Mouse (Mus musculus): ENCODE results near the gene Sgms1.
"Not testable (repeated sequence)": the region's sequence is repeated elsewhere in the genome, so short reads cannot be mapped to it uniquely, and the experiment has no call there.

Gene Sgms1

GRCm38 (mm10) chr19:32383738-32384137 is 5.8 kb downstream of the Sgms1 start:
- DNase-seq (ENCODE audit: low read depth), result no peak

- no peak for DNase-seq (ENCODE audit: low read depth)
These were observed 8.0 kb downstream of the Sgms1 start for GRCm38 (mm10) chr19:32381511-32381961.

GRCm38 (mm10) chr19:32380748-32381147 is 8.8 kb downstream of the Sgms1 start:
- no peak for DNase-seq (ENCODE audit: low read depth)

GRCm38 (mm10) chr19:32379239-32379920 is 10.1 kb downstream of the Sgms1 start:
- peak; percentile 34 for DNase-seq (ENCODE audit: low read depth)

GRCm38 (mm10) chr19:32378581-32378980 is 10.9 kb downstream of the Sgms1 start:
- no peak for DNase-seq (ENCODE audit: low read depth)

GRCm38 (mm10) chr19:32377701-32378325 is 11.7 kb downstream of the Sgms1 start:
- peak; percentile 40 for DNase-seq (ENCODE audit: low read depth)

GRCm38 (mm10) chr19:32376886-32377535 is 12.5 kb downstream of the Sgms1 start:
- peak; percentile 36 for DNase-seq (ENCODE audit: low read depth)

GRCm38 (mm10) chr19:32376054-32376453 is 13.5 kb downstream of the Sgms1 start:
- DNase-seq (ENCODE audit: low read depth), result no peak

GRCm38 (mm10) chr19:32375473-32375985 is 14.0 kb downstream of the Sgms1 start:
- DNase-seq (ENCODE audit: low read depth), result no peak

GRCm38 (mm10) chr19:32374751-32375150 is 14.8 kb downstream of the Sgms1 start:
- DNase-seq (ENCODE audit: low read depth), result no peak

GRCm38 (mm10) chr19:32373865-32374655 is 15.5 kb downstream of the Sgms1 start:
- no peak for DNase-seq (ENCODE audit: low read depth)

GRCm38 (mm10) chr19:32372373-32372772 is 17.1 kb downstream of the Sgms1 start:
- DNase-seq (ENCODE audit: low read depth), result no peak

GRCm38 (mm10) chr19:32367333-32367732 is 22.2 kb downstream of the Sgms1 start:
- DNase-seq (ENCODE audit: low read depth), result no peak

GRCm38 (mm10) chr19:32366406-32366805 is 23.1 kb downstream of the Sgms1 start:
- DNase-seq (ENCODE audit: low read depth), result no peak

GRCm38 (mm10) chr19:32365111-32365510 is 24.4 kb downstream of the Sgms1 start:
- no peak for DNase-seq (ENCODE audit: low read depth)

GRCm38 (mm10) chr19:32363587-32363986 is 25.9 kb downstream of the Sgms1 start:
- no peak for DNase-seq (ENCODE audit: low read depth)

- peak; percentile 47 for DNase-seq (ENCODE audit: low read depth)
These were observed 27.0 kb downstream of the Sgms1 start for GRCm38 (mm10) chr19:32362520-32362919.

GRCm38 (mm10) chr19:32360989-32361698 is 28.4 kb downstream of the Sgms1 start:
- peak; percentile 59 for DNase-seq (ENCODE audit: low read depth)

- no peak for DNase-seq (ENCODE audit: low read depth)
These were observed 29.0 kb downstream of the Sgms1 start for GRCm38 (mm10) chr19:32360546-32360945.

- no peak for DNase-seq (ENCODE audit: low read depth)
These were observed 30.6 kb downstream of the Sgms1 start for GRCm38 (mm10) chr19:32358699-32359517.

GRCm38 (mm10) chr19:32358011-32358410 is 31.5 kb downstream of the Sgms1 start:
- DNase-seq (ENCODE audit: low read depth), result not testable (repeated sequence)
